Mouse (Mus musculus) adrenal gland (tissue): Measurements from ENCODE around the gene Baz1a.
"Not testable (repeated sequence)": the region's sequence is repeated elsewhere in the genome, so short reads cannot be mapped to it uniquely, and the experiment has no call there.

Experiments used
- intact Hi-C: fragments of 180-260 bp; cut with DNase I; formaldehyde crosslinking; loops from one replicate; pipeline ENCODE4 v1.15.1; 2025

Gene Baz1a

GRCm38 (mm10) chr12:55013031-55013430, 1.1 kb downstream of the Baz1a start:
- intact Hi-C loops = no loop called here

GRCm38 (mm10) chr12:55007361-55008008, 6.7 kb downstream of the Baz1a start:
- intact Hi-C loops = no loop called here

GRCm38 (mm10) chr12:55006071-55006470, 8.1 kb downstream of the Baz1a start:
- intact Hi-C loops = no loop called here

- intact Hi-C loops = no loop called here
Measured at GRCm38 (mm10) chr12:55004396-55004795, 9.8 kb downstream of the Baz1a start.

- intact Hi-C loops = no loop called here
Measured at GRCm38 (mm10) chr12:55003843-55004242, 10.3 kb downstream of the Baz1a start.

GRCm38 (mm10) chr12:55002532-55002931, 11.6 kb downstream of the Baz1a start:
- intact Hi-C loops = not testable (repeated sequence)

- intact Hi-C loops = no loop called here
Measured at GRCm38 (mm10) chr12:54999016-54999690, 15.0 kb downstream of the Baz1a start.

GRCm38 (mm10) chr12:54998411-54998810, 15.7 kb downstream of the Baz1a start:
- intact Hi-C loops = no loop called here

GRCm38 (mm10) chr12:54996979-54997474, 17.1 kb downstream of the Baz1a start:
- intact Hi-C loops = no loop called here

- intact Hi-C loops = no loop called here
Measured at GRCm38 (mm10) chr12:54995965-54996364, 18.2 kb downstream of the Baz1a start.

- intact Hi-C loops = no loop called here
Measured at GRCm38 (mm10) chr12:54994418-54994817, 19.7 kb downstream of the Baz1a start.

- intact Hi-C loops = no loop called here
Measured at GRCm38 (mm10) chr12:54994068-54994386, 20.1 kb downstream of the Baz1a start.

- intact Hi-C loops = no loop called here
Measured at GRCm38 (mm10) chr12:54993246-54994067, 20.7 kb downstream of the Baz1a start.

GRCm38 (mm10) chr12:54992814-54993213, 21.3 kb downstream of the Baz1a start:
- intact Hi-C loops = no loop called here

GRCm38 (mm10) chr12:54988323-54988850, 25.8 kb downstream of the Baz1a start:
- intact Hi-C loops = no loop called here

- intact Hi-C loops = no loop called here
Measured at GRCm38 (mm10) chr12:54987156-54987555, 27.0 kb downstream of the Baz1a start.

GRCm38 (mm10) chr12:54986052-54986717, 28.0 kb downstream of the Baz1a start, which contains the start of gene Gm20403:
TSS of gene Gm20403 (minus strand) at chr12:54986529.
- intact Hi-C loops = no loop called here

GRCm38 (mm10) chr12:54985257-54986051, 28.7 kb downstream of the Baz1a start:
- intact Hi-C loops = no loop called here

GRCm38 (mm10) chr12:54984701-54985256, 29.4 kb downstream of the Baz1a start:
- intact Hi-C loops = no loop called here
